Mouse (Mus musculus): ENCODE results near the gene App.

GRCm38 (mm10) chr16:85038731-85039130 is 134.8 kb downstream of the App start:
- no peak for TF ChIP-seq CTCF (IDR thresholded peaks at IDR 0.05; ENCODE audit: borderline replicate concordance, control insufficient read depth, extremely low read depth, insufficient read depth, low read length, poor library complexity)
- no peak for TF ChIP-seq POLR2A (IDR thresholded peaks at IDR 0.05; ENCODE audit: control insufficient read depth, extremely low read depth, insufficient read depth, low read length, poor library complexity)

All from thymus, adult 2 months (tissue).